Mouse (Mus musculus) limb, embryonic 10.5 days (tissue): ENCODE results near the gene Rin2. TPM values are rescaled to one million over a fixed set of nuclear protein-coding genes. Genes with fewer than 3 reads are reported as not detected.
"Not testable (repeated sequence)": the region's sequence is repeated elsewhere in the genome, so short reads cannot be mapped to it uniquely, and the experiment has no call there.

Source experiments
- DNase-seq: peaks from one replicate; pipeline ENCODE4 v3.0.0-alpha.2; 2017; ENCODE audit warnings: low spot score
- H3K27ac ChIP-seq: fragments of 300-500 bp; sonication (generic); 2 replicates; pipeline ENCODE4 v1.5.1; 2016; ENCODE audit warnings: mild to moderate bottlenecking
- H3K27me3 ChIP-seq: fragments of 300-500 bp; sonication (generic); 2 replicates; pipeline ENCODE4 v1.6.1; 2016; ENCODE audit warnings: low read depth, mild to moderate bottlenecking; ENCODE audit not compliant: poor library complexity, severe bottlenecking
- H3K36me3 ChIP-seq: fragments of 300-500 bp; sonication (generic); 2 replicates; pipeline ENCODE4 v1.6.1; 2016; ENCODE audit warnings: mild to moderate bottlenecking, moderate library complexity
- H3K4me1 ChIP-seq: fragments of 300-500 bp; sonication (generic); 2 replicates; pipeline ENCODE4 v1.6.1; 2016
- H3K4me3 ChIP-seq: fragments of 300-500 bp; sonication (generic); 2 replicates; pipeline ENCODE4 v1.5.1; 2016; ENCODE audit warnings: mild to moderate bottlenecking, moderate library complexity
- H3K9me3 ChIP-seq: fragments of 300-500 bp; sonication (generic); replicated peaks from 2 replicates; pipeline ENCODE4 v1.6.1; 2016; ENCODE audit warnings: mild to moderate bottlenecking
- WGBS: fragments of 180-500 bp; shearing (Covaris S2); methylation state at CpG from one replicate; pipeline ENCODE4 v1.1.7; 2016; 5-methylcytosine and 5-hydroxymethylcytosine counted together
- polyA plus RNA-seq: library from polyadenylated mRNA; unstranded; fragments of >200 nt; fragmentation: Nextera tagmentation; extraction: Ambion mirVana; gene quantifications from 2 replicates; pipeline ENCODE4 v1.2.1, GENCODE M21; 2016

Rin2 gene
- polyA plus RNA-seq, 1 experiment from 2014 or later, result 11.8 TPM

- H3K27me3 ChIP-seq, H3K4me3 ChIP-seq, H3K4me1 ChIP-seq, DNase-seq, H3K36me3 ChIP-seq, H3K9me3 ChIP-seq, H3K27ac ChIP-seq: not testable (repeated sequence)
- WGBS, result 79% methylated on average over 2 of the region's 2 CpGs
These were observed 47.3 kb downstream of the Rin2 start for GRCm38 (mm10) chr2:145722304-145722703.

GRCm38 (mm10) chr2:145724288-145724687 lies 49.3 kb downstream of the Rin2 start:
- no peak overlapping the region for H3K27ac ChIP-seq
- DNase-seq, result no peak
- 91% methylated on average over 1 of the region's 1 CpGs for WGBS
- H3K36me3 ChIP-seq, result no peaks in the 10 kb centered on the region
- no peaks in the 10 kb centered on the region for H3K27me3 ChIP-seq
- H3K4me1 ChIP-seq, result no peaks in the 10 kb centered on the region
- no peak overlapping the region for H3K4me3 ChIP-seq
- H3K9me3 ChIP-seq, result no peaks in the 10 kb centered on the region

- H3K4me1 ChIP-seq, result no peaks in the 10 kb centered on the region
- H3K36me3 ChIP-seq, result no peaks in the 10 kb centered on the region
- no peak for DNase-seq
- WGBS, result 78% methylated on average over 7 of the region's 7 CpGs
- no peaks in the 10 kb centered on the region for H3K27me3 ChIP-seq
- H3K27ac ChIP-seq, result no peak overlapping the region
- no peak overlapping the region for H3K4me3 ChIP-seq
- H3K9me3 ChIP-seq, result no peaks in the 10 kb centered on the region
These were observed 54.4 kb downstream of the Rin2 start for GRCm38 (mm10) chr2:145729414-145729813.

- H3K27ac ChIP-seq, result no peak overlapping the region
- H3K36me3 ChIP-seq, result no peaks in the 10 kb centered on the region
- H3K4me1 ChIP-seq, result no peaks in the 10 kb centered on the region
- H3K27me3 ChIP-seq, result no peaks in the 10 kb centered on the region
- DNase-seq, result no peak
- H3K4me3 ChIP-seq, result no peak overlapping the region
- WGBS, result 90% methylated on average over 9 of the region's 9 CpGs
- no peaks in the 10 kb centered on the region for H3K9me3 ChIP-seq
These were observed 55.3 kb downstream of the Rin2 start for GRCm38 (mm10) chr2:145730189-145730880.

- no peaks in the 10 kb centered on the region for H3K27me3 ChIP-seq
- no peaks in the 10 kb centered on the region for H3K9me3 ChIP-seq
- 90% methylated on average over 7 of the region's 7 CpGs for WGBS
- H3K36me3 ChIP-seq, result no peaks in the 10 kb centered on the region
- H3K4me3 ChIP-seq, result no peak overlapping the region
- H3K27ac ChIP-seq, result no peak overlapping the region
- no peaks in the 10 kb centered on the region for H3K4me1 ChIP-seq
- DNase-seq, result no peak
These were observed 55.9 kb downstream of the Rin2 start for GRCm38 (mm10) chr2:145730905-145731304.

GRCm38 (mm10) chr2:145735079-145735478 lies 60.1 kb downstream of the Rin2 start:
- no peak for DNase-seq
- H3K4me3 ChIP-seq, result no peak overlapping the region
- H3K4me1 ChIP-seq, result no peaks in the 10 kb centered on the region
- H3K36me3 ChIP-seq, result no peaks in the 10 kb centered on the region
- no peak overlapping the region for H3K27ac ChIP-seq
- H3K9me3 ChIP-seq, result no peaks in the 10 kb centered on the region
- WGBS, result 86% methylated on average over 5 of the region's 5 CpGs
- H3K27me3 ChIP-seq, result no peaks in the 10 kb centered on the region

- Histone ChIP-seq H3K4me1 (no peaks in the 10 kb centered on the region), H3K4me3 (no peak overlapping the region), H3K27me3 (no peaks in the 10 kb centered on the region), H3K27ac (no peak overlapping the region), H3K36me3 (no peaks in the 10 kb centered on the region), H3K9me3 (no peaks in the 10 kb centered on the region)
- no peak for DNase-seq
- 71% methylated on average over 1 of the region's 1 CpGs for WGBS
These were observed 61.5 kb downstream of the Rin2 start for GRCm38 (mm10) chr2:145736543-145736942.

- Histone ChIP-seq H3K36me3 (no peaks in the 10 kb centered on the region), H3K9me3 (no peaks in the 10 kb centered on the region), H3K4me3 (no peak overlapping the region), H3K27me3 (no peaks in the 10 kb centered on the region), H3K27ac (no peak overlapping the region), H3K4me1 (no peaks in the 10 kb centered on the region)
- DNase-seq, result no peak
- WGBS, result 49% methylated on average over 5 of the region's 5 CpGs
These were observed 62.2 kb downstream of the Rin2 start for GRCm38 (mm10) chr2:145737196-145737595.

GRCm38 (mm10) chr2:145740729-145741128 lies 65.7 kb downstream of the Rin2 start:
- no peak overlapping the region for H3K27ac ChIP-seq
- H3K27me3 ChIP-seq, result no peaks in the 10 kb centered on the region
- DNase-seq, result no peak
- no peak overlapping the region for H3K4me3 ChIP-seq
- no peaks in the 10 kb centered on the region for H3K36me3 ChIP-seq
- H3K4me1 ChIP-seq, result peaks cover 3% of the 10 kb centered on the region; the same call in 1 of the 2 replicates
- no peaks in the 10 kb centered on the region for H3K9me3 ChIP-seq
- 96% methylated on average over 5 of the region's 5 CpGs for WGBS

- H3K36me3 ChIP-seq, result no peaks in the 10 kb centered on the region
- H3K27ac ChIP-seq, result no peak overlapping the region
- H3K4me3 ChIP-seq, result no peak overlapping the region
- H3K4me1 ChIP-seq, result peaks cover 3% of the 10 kb centered on the region; the same call in 1 of the 2 replicates
- no peak for DNase-seq
- WGBS, result 55% methylated on average over 13 of the region's 13 CpGs
- no peaks in the 10 kb centered on the region for H3K27me3 ChIP-seq
- H3K9me3 ChIP-seq, result no peaks in the 10 kb centered on the region
These were observed 68.0 kb downstream of the Rin2 start for GRCm38 (mm10) chr2:145742795-145743710.

GRCm38 (mm10) chr2:145746406-145746805 lies 71.4 kb downstream of the Rin2 start:
- peaks cover 3% of the 10 kb centered on the region; the same call in 1 of the 2 replicates for H3K4me1 ChIP-seq
- no peak for DNase-seq
- no peaks in the 10 kb centered on the region for H3K9me3 ChIP-seq
- no peak overlapping the region for H3K27ac ChIP-seq
- no peaks in the 10 kb centered on the region for H3K36me3 ChIP-seq
- WGBS, result 69% methylated on average over 1 of the region's 1 CpGs
- no peaks in the 10 kb centered on the region for H3K27me3 ChIP-seq
- H3K4me3 ChIP-seq, result no peak overlapping the region

GRCm38 (mm10) chr2:145749645-145750044 lies 74.6 kb downstream of the Rin2 start:
- H3K4me1 ChIP-seq, result no peaks in the 10 kb centered on the region
- H3K27me3 ChIP-seq, result no peaks in the 10 kb centered on the region
- H3K9me3 ChIP-seq, result no peaks in the 10 kb centered on the region
- H3K36me3 ChIP-seq, result no peaks in the 10 kb centered on the region
- H3K27ac ChIP-seq, result no peak overlapping the region
- H3K4me3 ChIP-seq, result no peak overlapping the region
- WGBS, result 69% methylated on average over 5 of the region's 5 CpGs
- DNase-seq, result no peak

GRCm38 (mm10) chr2:145752572-145752971 lies 77.6 kb downstream of the Rin2 start:
- DNase-seq, result no peak
- Histone ChIP-seq H3K36me3 (no peaks in the 10 kb centered on the region), H3K4me3 (no peak overlapping the region), H3K27ac (no peak overlapping the region), H3K27me3 (no peaks in the 10 kb centered on the region), H3K9me3 (no peaks in the 10 kb centered on the region), H3K4me1 (no peaks in the 10 kb centered on the region)
- 92% methylated on average over 6 of the region's 6 CpGs for WGBS
